Mouse (Mus musculus): ENCODE results near the gene Sigirr. TPM values are rescaled to one million over a fixed set of nuclear protein-coding genes. Genes with fewer than 3 reads are reported as not detected.

Sigirr gene
- polyA plus RNA-seq, 1 experiment from 2014 or later, result 2.1 TPM

DNA sequence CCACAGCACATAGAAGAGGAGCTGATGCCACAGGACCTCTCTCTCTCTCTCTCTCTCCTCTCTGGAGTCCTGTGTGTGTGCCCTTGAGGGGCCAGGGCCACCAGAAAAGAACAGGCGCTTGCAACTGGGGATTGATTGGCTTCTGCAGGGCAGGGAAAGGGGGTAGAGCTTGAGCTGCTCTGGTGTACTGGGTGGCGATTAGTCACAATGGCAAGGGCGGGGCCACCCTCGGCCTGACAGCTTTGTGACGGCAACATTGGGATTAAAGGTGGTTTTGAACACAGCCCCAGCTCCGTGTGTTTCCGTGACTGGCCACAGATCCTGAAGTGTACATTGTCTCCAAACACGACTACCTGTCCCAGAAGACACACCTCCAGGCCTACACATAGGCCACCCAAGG is 10.1 kb downstream of the Sigirr start:
- no peak overlapping the region for H3K4me2 ChIP-seq (ENCODE audit: low read length)
- no peak for ATAC-seq
- H3K27ac ChIP-seq (ENCODE audit: low read length), result no peak overlapping the region
- WGBS, result 61% methylated on average over 8 of the region's 8 CpGs
- H3K36me3 ChIP-seq (ENCODE audit: control insufficient read depth, insufficient read depth), result no peaks in the 10 kb centered on the region
- H3K4me3 ChIP-seq (replicated peaks; ENCODE audit: low read length), result no peak overlapping the region
- H3K9ac ChIP-seq (replicated peaks; ENCODE audit: low read depth, low read length), result no peak overlapping the region
- peaks cover 11% of the 10 kb centered on the region for H3K27me3 ChIP-seq (replicated peaks; ENCODE audit: control insufficient read depth, insufficient read depth, low read length)
- H3K9me3 ChIP-seq (ENCODE audit: control insufficient read depth, low read length), result no peaks in the 10 kb centered on the region
- H3K4me1 ChIP-seq (replicated peaks; ENCODE audit: control insufficient read depth, insufficient read depth, low read length), result no peaks in the 10 kb centered on the region; the same call in 1 of the 2 replicates

DNA sequence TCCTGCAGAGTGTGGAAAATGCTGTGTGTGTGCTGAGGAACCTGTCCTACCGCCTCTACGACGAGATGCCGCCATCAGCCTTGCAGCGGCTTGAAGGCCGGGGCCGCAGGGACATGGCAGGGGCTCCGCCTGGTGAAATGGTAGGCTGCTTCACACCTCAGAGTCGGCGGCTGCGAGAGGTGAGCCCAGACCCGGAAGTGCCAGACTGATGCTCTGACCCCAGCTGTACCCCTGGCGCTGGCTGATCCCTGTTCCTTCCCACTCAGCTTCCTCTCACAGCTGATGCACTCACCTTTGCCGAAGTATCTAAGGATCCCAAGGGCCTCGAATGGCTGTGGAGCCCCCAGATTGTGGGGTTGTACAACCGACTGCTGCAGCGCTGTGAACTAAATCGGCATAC is 11.9 kb downstream of the Sigirr start:
- ATAC-seq, result no peak
- no peaks in the 10 kb centered on the region for H3K36me3 ChIP-seq (ENCODE audit: control insufficient read depth, insufficient read depth)
- no peak overlapping the region for H3K9ac ChIP-seq (replicated peaks; ENCODE audit: low read depth, low read length)
- no peaks in the 10 kb centered on the region; the same call in 1 of the 2 replicates for H3K4me1 ChIP-seq (replicated peaks; ENCODE audit: control insufficient read depth, insufficient read depth, low read length)
- WGBS, result 24% methylated on average over 18 of the region's 18 CpGs
- peaks cover 11% of the 10 kb centered on the region for H3K27me3 ChIP-seq (replicated peaks; ENCODE audit: control insufficient read depth, insufficient read depth, low read length)
- H3K4me3 ChIP-seq (replicated peaks; ENCODE audit: low read length), result no peak overlapping the region
- H3K4me2 ChIP-seq (ENCODE audit: low read length), result no peak overlapping the region
- H3K27ac ChIP-seq (ENCODE audit: low read length), result no peak overlapping the region
- no peaks in the 10 kb centered on the region for H3K9me3 ChIP-seq (ENCODE audit: control insufficient read depth, low read length)

DNA sequence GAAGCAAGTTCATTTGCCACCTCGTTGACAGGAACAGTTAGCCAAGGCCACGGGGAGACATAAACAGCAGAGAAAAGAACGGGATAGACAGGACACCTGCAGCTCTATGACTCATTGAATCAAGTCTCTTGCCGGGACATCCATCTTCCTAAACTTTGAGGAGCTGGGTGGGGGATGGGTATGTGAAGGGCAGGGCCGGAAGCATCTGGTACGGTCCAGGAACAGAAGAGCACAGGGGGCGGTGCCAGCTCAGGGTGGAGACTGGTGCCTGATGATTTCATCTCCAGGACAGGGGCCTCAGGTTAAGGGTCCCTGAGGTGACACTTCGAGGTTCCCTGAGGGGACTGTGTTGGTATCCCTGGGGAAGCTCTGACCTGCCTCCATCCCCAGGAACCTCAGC is 12.5 kb downstream of the Sigirr start:
- no peaks in the 10 kb centered on the region for H3K36me3 ChIP-seq (ENCODE audit: control insufficient read depth, insufficient read depth)
- no peak overlapping the region for H3K4me3 ChIP-seq (replicated peaks; ENCODE audit: low read length)
- H3K9me3 ChIP-seq (ENCODE audit: control insufficient read depth, low read length), result no peaks in the 10 kb centered on the region
- H3K4me2 ChIP-seq (ENCODE audit: low read length), result no peak overlapping the region
- H3K9ac ChIP-seq (replicated peaks; ENCODE audit: low read depth, low read length), result no peak overlapping the region
- no peak overlapping the region for H3K27ac ChIP-seq (ENCODE audit: low read length)
- no peak for ATAC-seq
- 53% methylated on average over 8 of the region's 8 CpGs for WGBS
- H3K27me3 ChIP-seq (replicated peaks; ENCODE audit: control insufficient read depth, insufficient read depth, low read length), result peaks cover 9% of the 10 kb centered on the region
- H3K4me1 ChIP-seq (replicated peaks; ENCODE audit: control insufficient read depth, insufficient read depth, low read length), result no peaks in the 10 kb centered on the region; the same call in 1 of the 2 replicates

DNA sequence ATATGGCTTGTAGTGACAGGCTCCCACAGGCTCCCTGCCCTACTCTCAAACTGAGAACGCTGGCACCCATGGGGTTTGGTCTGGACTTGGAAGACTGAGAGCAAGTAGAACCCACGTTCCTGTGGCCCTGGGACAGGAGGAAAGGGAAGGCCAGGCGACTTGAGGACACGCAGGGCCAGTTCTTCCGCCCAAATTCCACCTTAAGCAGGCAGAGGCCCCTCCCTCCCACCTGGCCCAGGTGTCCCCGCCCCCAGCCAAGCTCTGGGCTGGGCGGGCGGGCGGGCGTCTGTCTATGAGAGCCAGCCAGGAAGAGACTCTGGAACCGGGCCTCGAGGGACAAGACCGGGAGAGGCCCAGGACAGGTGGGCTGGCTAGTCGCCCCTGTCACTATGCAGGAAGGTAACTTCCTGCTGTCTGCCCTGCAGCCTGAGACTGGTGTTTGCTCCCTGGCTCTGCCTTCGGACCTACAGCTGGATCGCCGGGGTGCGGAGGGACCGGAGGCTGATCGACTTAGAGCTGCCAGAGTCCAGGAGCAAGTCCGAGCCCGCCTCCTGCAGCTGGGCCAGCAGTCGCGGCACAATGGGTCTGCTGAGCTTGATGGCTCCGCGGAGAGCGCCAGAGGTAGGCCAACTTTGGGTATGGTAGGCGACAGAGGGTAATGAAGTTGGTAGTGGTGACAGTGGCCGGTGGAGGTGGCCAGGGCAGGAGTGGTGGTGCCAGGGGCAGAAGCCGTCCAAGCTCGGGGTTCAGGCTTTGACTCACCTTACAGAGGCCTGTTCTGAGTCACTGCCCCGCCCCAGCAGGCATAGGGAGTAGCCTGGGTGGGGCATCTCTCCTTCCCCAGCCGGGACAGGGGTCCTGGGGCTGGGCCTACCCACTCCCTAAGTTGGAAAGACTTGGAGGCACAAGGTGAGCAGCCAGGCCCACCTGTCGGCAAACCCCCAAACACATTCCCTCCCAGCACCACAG is 20.6 kb downstream of the Sigirr start:
- Histone ChIP-seq H3K9me3 (ENCODE audit: control insufficient read depth, low read length) (no peaks in the 10 kb centered on the region), H3K9ac (replicated peaks; ENCODE audit: low read depth, low read length) (no peak overlapping the region), H3K4me2 (ENCODE audit: low read length) (no peak overlapping the region), H3K36me3 (ENCODE audit: control insufficient read depth, insufficient read depth) (no peaks in the 10 kb centered on the region), H3K4me1 (replicated peaks; ENCODE audit: control insufficient read depth, insufficient read depth, low read length) (no peaks in the 10 kb centered on the region), H3K27me3 (replicated peaks; ENCODE audit: control insufficient read depth, insufficient read depth, low read length) (no peaks in the 10 kb centered on the region), H3K4me3 (replicated peaks; ENCODE audit: low read length) (no peak overlapping the region), H3K27ac (ENCODE audit: low read length) (no peak overlapping the region)
- no peak for ATAC-seq
- 26% methylated on average over 34 of the region's 34 CpGs for WGBS

DNA sequence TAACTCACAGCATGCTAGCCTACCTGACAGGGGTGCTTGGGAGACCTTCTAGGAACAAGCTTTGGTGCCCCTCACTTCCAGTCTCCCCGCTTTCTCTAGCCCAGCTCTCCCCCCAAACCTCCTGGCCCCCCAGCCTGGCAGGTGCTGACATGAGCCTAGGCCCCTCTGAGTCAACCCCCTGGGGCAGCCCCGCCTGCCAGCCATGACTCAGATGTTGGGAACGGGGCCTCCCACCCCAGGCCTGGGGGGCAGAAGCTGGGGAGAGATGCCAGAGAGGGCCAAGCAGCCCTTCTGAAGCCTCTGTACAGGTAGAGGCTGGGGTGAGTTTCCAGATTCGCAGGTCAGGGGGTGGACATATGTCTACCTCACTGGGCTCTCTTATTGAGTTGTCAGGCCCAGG is 21.5 kb downstream of the Sigirr start:
- 90% methylated on average over 4 of the region's 4 CpGs for WGBS
- no peaks in the 10 kb centered on the region for H3K27me3 ChIP-seq (replicated peaks; ENCODE audit: control insufficient read depth, insufficient read depth, low read length)
- no peak overlapping the region for H3K27ac ChIP-seq (ENCODE audit: low read length)
- H3K9ac ChIP-seq (replicated peaks; ENCODE audit: low read depth, low read length), result no peak overlapping the region
- no peak overlapping the region for H3K4me3 ChIP-seq (replicated peaks; ENCODE audit: low read length)
- ATAC-seq, result no peak
- no peaks in the 10 kb centered on the region for H3K36me3 ChIP-seq (ENCODE audit: control insufficient read depth, insufficient read depth)
- H3K9me3 ChIP-seq (ENCODE audit: control insufficient read depth, low read length), result no peaks in the 10 kb centered on the region
- H3K4me1 ChIP-seq (replicated peaks; ENCODE audit: control insufficient read depth, insufficient read depth, low read length), result no peaks in the 10 kb centered on the region
- no peak overlapping the region for H3K4me2 ChIP-seq (ENCODE audit: low read length)

DNA sequence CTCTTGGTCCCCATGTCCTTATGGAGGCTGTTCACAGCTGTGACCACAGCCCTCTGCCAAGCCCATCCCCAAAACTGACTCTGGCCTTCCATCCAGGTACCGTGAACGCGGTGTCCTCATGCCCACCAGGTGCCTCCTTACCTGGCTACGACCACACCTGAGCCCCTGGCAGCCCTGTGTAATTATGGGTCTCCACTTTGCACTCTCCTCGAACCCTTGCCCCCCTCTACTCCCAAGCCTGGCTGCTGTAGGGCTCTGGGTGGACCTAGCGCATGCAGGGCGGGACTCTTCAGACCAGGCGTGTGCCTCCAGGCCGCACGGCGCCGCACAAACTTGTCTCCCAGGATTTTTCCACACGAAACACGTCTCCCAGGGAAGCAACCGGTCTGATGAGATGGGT is 22.5 kb downstream of the Sigirr start, which contains the start of gene Pkp3:
TSS of gene Pkp3 (plus strand) at position 378 of the 400 bp plus-strand sequence.
- Histone ChIP-seq H3K4me1 (replicated peaks; ENCODE audit: control insufficient read depth, insufficient read depth, low read length) (no peaks in the 10 kb centered on the region), H3K4me3 (replicated peaks; ENCODE audit: low read length) (no peak within 1 kb of the TSS), H3K27ac (ENCODE audit: low read length) (no peak within 1 kb of the TSS), H3K9ac (replicated peaks; ENCODE audit: low read depth, low read length) (no peak within 1 kb of the TSS), H3K9me3 (ENCODE audit: control insufficient read depth, low read length) (no peaks in the 10 kb centered on the region), H3K27me3 (replicated peaks; ENCODE audit: control insufficient read depth, insufficient read depth, low read length) (no peaks in the 10 kb centered on the region), H3K4me2 (ENCODE audit: low read length) (no peak within 1 kb of the TSS), H3K36me3 (ENCODE audit: control insufficient read depth, insufficient read depth) (no peaks in the 10 kb centered on the region)
- ATAC-seq, result no peak
- 92% methylated on average over 15 of the region's 15 CpGs for WGBS

DNA sequence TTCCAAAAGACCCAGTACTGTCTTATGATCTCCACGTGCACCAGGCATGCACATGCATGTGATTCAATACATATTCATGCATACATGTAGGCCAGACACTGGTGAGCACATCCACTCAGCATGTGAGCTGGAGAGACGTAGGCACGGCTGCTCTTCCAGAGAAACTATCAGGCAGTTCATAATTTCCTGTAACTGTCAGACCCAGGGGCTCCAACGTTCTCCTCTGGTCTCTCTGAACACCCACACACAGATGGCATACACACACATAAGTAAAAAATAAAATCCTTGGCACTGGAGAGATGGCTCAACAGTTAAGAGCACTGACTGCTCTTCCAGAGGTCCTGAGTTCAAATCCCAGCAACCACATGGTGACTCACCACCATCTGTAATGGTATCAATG is 26.6 kb downstream of the Sigirr start:
- peaks cover 7% of the 10 kb centered on the region; the same call in 1 of the 2 replicates for H3K27me3 ChIP-seq (replicated peaks; ENCODE audit: control insufficient read depth, insufficient read depth, low read length)
- ATAC-seq, result no peak
- H3K4me1 ChIP-seq (replicated peaks; ENCODE audit: control insufficient read depth, insufficient read depth, low read length), result peaks cover 14% of the 10 kb centered on the region
- H3K27ac ChIP-seq (ENCODE audit: low read length), result no peak overlapping the region
- no peaks in the 10 kb centered on the region for H3K9me3 ChIP-seq (ENCODE audit: control insufficient read depth, low read length)
- no peak overlapping the region for H3K4me3 ChIP-seq (replicated peaks; ENCODE audit: low read length)
- no peak overlapping the region for H3K9ac ChIP-seq (replicated peaks; ENCODE audit: low read depth, low read length)
- H3K4me2 ChIP-seq (ENCODE audit: low read length), result no peak overlapping the region
- no peaks in the 10 kb centered on the region for H3K36me3 ChIP-seq (ENCODE audit: control insufficient read depth, insufficient read depth)
- 83% methylated on average over 4 of the region's 4 CpGs for WGBS

DNA sequence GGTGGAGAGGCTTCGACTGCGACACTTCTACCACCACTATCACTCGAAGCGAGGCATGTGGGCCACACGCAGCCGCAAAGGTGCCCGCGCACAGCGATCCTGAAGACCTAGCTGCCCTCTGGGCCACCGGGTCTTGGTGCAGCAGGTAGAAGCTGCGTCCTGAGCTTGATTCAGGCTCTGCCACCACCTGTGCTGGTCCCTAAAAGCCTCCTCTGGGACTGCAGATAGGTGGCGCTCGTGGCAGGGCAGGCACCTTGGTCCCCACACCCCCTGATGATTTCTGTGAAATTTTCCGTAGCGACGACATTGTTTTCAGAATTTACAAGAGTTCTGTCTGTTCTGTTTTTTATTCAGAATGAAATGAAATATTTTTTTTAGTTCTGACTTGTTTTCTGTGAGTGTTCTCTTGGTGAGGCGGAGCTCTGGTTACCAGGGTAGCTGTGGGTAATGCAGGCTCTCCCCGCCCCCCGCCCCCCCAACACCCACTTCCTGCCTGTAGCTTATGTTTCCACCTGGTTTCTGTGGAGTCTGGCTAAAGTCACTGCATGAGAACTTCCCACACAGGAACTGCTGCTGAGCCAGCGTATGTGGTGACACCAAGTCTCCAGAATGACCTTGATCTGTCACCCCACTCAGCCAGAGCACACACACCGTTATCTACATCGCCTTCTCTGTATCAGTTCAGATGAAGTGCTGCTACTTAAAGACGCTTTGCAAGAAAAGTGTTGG is 28.2 kb downstream of the Sigirr start:
- no peak for ATAC-seq
- Histone ChIP-seq H3K9me3 (ENCODE audit: control insufficient read depth, low read length) (no peaks in the 10 kb centered on the region), H3K27ac (ENCODE audit: low read length) (no peak overlapping the region), H3K4me1 (replicated peaks; ENCODE audit: control insufficient read depth, insufficient read depth, low read length) (peaks cover 14% of the 10 kb centered on the region), H3K9ac (replicated peaks; ENCODE audit: low read depth, low read length) (no peak overlapping the region), H3K4me2 (ENCODE audit: low read length) (no peak overlapping the region), H3K36me3 (ENCODE audit: control insufficient read depth, insufficient read depth) (peaks cover 15% of the 10 kb centered on the region), H3K27me3 (replicated peaks; ENCODE audit: control insufficient read depth, insufficient read depth, low read length) (peaks cover 7% of the 10 kb centered on the region; the same call in 1 of the 2 replicates), H3K4me3 (replicated peaks; ENCODE audit: low read length) (no peak overlapping the region)
- 50% methylated on average over 23 of the region's 23 CpGs for WGBS

Measured in forebrain, embryonic 16.5 days (tissue).